Mouse (Mus musculus) liver, embryonic 11.5 days (tissue): Measurements from ENCODE around the gene Irf2. TPM values are rescaled to one million over a fixed set of nuclear protein-coding genes. Genes with fewer than 3 reads are reported as not detected.
A peak's percentile ranks its signal among the peaks of the same experiment; 100 is the strongest.

ENCODE experiments used
- ATAC-seq: fragments of 200-750 bp; cut with Nextera tagmentation; replicated peaks from 2 replicates; pipeline ENCODE4 v1.8.0; 2017; ENCODE audit warnings: moderate number of reproducible peaks, mild to moderate bottlenecking, moderate TSS enrichment, moderate library complexity; ENCODE audit not compliant: low FRiP score
- DNase-seq: peaks from one replicate; pipeline ENCODE4 v3.0.0-alpha.2; 2017; ENCODE audit warnings: low spot score
- H3K27ac ChIP-seq: fragments of 300-500 bp; sonication (generic); 2 replicates; pipeline ENCODE4 v1.5.1; 2014; ENCODE audit warnings: mild to moderate bottlenecking, low read depth, low read length, control low read depth
- H3K27me3 ChIP-seq: fragments of 300-500 bp; sonication (generic); replicated peaks from 2 replicates; pipeline ENCODE4 v1.6.1; 2014; ENCODE audit warnings: low read length, mixed read lengths; ENCODE audit not compliant: control insufficient read depth, insufficient read depth
- H3K36me3 ChIP-seq: fragments of 300-500 bp; sonication (generic); 2 replicates; pipeline ENCODE4 v1.6.1; 2014; ENCODE audit warnings: mild to moderate bottlenecking, low read length, moderate library complexity, mixed read lengths; ENCODE audit not compliant: control insufficient read depth, insufficient read depth
- H3K4me1 ChIP-seq: fragments of 300-500 bp; sonication (generic); replicated peaks from 2 replicates; pipeline ENCODE4 v1.6.1; 2014; ENCODE audit warnings: low read length, mixed read lengths; ENCODE audit not compliant: control insufficient read depth, insufficient read depth
- H3K4me2 ChIP-seq: fragments of 300-500 bp; sonication (generic); 2 replicates; pipeline ENCODE4 v1.6.1; 2014; ENCODE audit warnings: mild to moderate bottlenecking, control low read depth, moderate library complexity
- H3K4me3 ChIP-seq: fragments of 300-500 bp; sonication (generic); 2 replicates; pipeline ENCODE4 v1.5.1; 2014; ENCODE audit warnings: low read depth, low read length, control low read depth
- H3K9ac ChIP-seq: fragments of 300-500 bp; sonication (generic); 2 replicates; pipeline ENCODE4 v1.6.1; 2014; ENCODE audit warnings: low read depth, low read length, control low read depth
- H3K9me3 ChIP-seq: fragments of 300-500 bp; sonication (generic); 2 replicates; pipeline ENCODE4 v1.6.1; 2016; ENCODE audit warnings: low read length, inconsistent platforms, mixed read lengths; ENCODE audit not compliant: control insufficient read depth
- WGBS: fragments of 180-500 bp; shearing (Covaris S2); extraction: QIAGEN DNeasy Blood & Tissue Kit; methylation state at CpG from one replicate; pipeline ENCODE4 v1.1.7; 2014; 5-methylcytosine and 5-hydroxymethylcytosine counted together
- polyA plus RNA-seq: library from polyadenylated mRNA; unstranded; fragments of >200 nt; fragmentation: Nextera tagmentation; extraction: Ambion mirVana; gene quantifications from 2 replicates; pipeline ENCODE4 v1.2.1, GENCODE M21; 2014

The Irf2 gene
- 17.7 and 19.7 TPM in 2 replicates for polyA plus RNA-seq

DNA sequence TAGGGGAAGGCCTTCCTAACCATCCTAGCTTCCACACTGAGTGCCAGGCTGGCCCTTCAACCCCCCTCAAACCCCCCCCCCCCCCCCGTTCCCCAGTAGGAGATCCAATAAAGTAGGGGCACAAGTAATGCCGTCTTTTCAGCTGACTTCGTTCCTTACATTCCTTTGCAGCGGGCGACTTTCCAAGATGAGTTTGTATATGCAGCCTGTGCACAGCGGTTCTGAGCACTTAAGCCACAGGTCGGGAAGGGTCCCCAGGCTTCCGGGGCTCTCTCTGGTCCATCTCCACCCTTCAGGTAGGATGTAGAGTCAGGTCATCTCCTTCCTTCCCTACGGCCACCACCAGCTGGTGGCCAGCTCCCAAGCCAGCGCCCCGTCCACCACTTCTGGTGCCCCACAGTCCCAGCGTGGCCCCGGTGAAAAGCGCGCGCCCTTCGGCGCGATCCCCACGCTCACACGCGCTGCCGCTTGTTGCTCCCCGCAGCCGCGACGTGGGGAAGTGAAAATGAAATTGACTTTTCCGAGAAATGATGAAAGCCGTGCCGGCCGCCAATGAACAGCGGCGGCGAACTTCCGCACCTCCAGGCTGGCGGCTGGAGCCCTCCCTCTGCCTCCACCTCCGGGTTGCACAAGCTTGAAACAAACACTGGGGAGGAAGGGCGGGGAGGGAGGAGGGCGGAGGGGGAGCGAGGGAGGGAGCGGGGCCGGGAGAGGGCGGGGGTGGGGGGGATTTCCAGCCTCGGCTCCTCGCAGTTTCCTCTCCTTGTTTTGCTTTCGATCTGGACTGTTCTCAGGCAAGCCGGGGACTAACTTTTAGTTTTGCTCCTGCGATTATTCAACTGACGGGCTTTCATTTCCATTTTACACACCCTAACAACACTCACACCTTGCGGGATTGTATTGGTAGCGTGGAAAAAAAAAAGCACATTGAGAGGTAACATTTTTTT lies at the start of gene Irf2:
Gene Irf2 (plus strand): TSS at position 730 of the 947 bp plus-strand sequence.
- under 1% methylated on average over 48 of the region's 51 CpGs for WGBS
- no peaks in the 10 kb centered on the region for H3K27me3 ChIP-seq
- peak; percentile 84 for ATAC-seq

DNA sequence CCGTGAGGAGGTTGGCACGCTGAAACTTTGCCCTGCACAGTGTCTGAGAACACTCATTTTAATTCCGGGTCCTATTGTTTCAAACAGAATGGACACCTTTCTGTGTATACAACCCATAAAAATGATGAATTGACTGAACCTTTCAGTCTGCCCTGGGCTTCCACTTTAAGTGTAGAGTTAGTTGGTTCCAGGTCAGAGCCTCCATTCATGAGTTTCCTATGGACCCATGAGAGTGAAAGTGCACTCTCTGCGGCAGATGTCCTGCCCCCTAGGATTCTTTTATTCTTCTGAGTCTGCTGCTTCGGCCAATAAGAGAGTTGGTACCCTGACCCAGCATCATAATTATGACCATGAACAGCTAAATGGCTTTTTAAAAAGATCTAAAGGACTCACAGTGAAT lies 49.4 kb upstream of the Irf2 start:
- ATAC-seq (no peak), DNase-seq (no peak)
- no peaks in the 10 kb centered on the region for H3K27me3 ChIP-seq
- H3K27ac ChIP-seq = no peak overlapping the region
- H3K4me3 ChIP-seq = no peak overlapping the region
- H3K36me3 ChIP-seq = no peaks in the 10 kb centered on the region
- H3K9ac ChIP-seq = no peak overlapping the region
- H3K4me2 ChIP-seq = no peak overlapping the region
- 81% methylated on average over 5 of the region's 5 CpGs for WGBS
- H3K4me1 ChIP-seq = no peaks in the 10 kb centered on the region
- H3K9me3 ChIP-seq = no peaks in the 10 kb centered on the region

More for the DNA sequence above, at the start of gene Irf2:
- Histone ChIP-seq H3K4me3 (peak within 1 kb of the TSS; percentile 94), H3K4me1 (peaks cover 36% of the 10 kb centered on the region), H3K4me2 (peak within 1 kb of the TSS; percentile 77), H3K27ac (peak within 1 kb of the TSS; percentile 89), H3K9ac (peak within 1 kb of the TSS; percentile 93), H3K9me3 (peaks cover 2% of the 10 kb centered on the region; the same call in 1 of the 2 replicates), H3K36me3 (no peaks in the 10 kb centered on the region)
- peak; percentile 85 for DNase-seq

DNA sequence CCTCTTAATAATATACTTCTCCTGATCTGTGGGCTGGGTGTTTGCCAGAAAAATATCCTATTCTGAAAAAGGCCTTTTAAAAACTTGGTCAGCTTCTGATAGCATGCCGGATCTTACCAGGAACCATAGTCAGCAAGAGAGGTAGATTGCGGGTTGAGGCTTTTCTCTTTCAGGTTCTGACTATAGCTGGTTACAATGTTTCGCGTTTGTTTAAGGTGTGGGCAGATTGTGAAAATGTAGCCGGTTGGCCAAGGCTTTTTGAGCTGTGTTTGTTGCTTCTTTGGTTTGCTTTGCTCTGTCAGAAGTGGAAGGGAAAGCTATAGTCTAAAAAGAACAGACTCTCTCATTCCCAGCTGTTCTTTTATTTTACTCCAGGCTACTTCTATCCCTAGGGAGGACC lies 49.0 kb upstream of the Irf2 start:
- 84% methylated on average over 5 of the region's 5 CpGs for WGBS
- Histone ChIP-seq H3K9me3 (no peaks in the 10 kb centered on the region), H3K4me3 (no peak overlapping the region), H3K27me3 (no peaks in the 10 kb centered on the region), H3K4me1 (no peaks in the 10 kb centered on the region), H3K27ac (no peak overlapping the region), H3K9ac (no peak overlapping the region), H3K4me2 (no peak overlapping the region), H3K36me3 (no peaks in the 10 kb centered on the region)
- no peak for DNase-seq
- no peak for ATAC-seq

DNA sequence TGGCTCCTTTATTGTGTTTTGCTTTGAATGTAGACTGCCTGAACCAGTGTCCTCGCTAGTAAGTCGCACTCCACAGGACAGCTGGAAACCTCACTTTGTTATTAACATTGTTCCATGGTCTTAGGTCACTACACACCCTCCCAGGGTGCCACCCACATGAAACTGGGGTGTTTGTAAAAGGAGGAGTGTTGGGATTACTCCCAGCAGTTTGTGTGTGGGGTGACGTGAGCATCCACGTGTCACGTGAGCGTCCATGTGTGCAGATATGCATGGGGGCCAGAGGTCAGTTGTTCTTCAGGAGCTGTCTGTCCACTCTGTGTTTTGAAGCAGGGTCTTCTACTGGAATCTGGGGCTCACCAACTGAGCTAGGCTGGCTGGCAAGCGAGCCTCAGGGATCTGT lies 48.2 kb upstream of the Irf2 start:
- Histone ChIP-seq H3K9me3 (no peaks in the 10 kb centered on the region), H3K4me2 (no peak overlapping the region), H3K4me3 (no peak overlapping the region), H3K27ac (no peak overlapping the region), H3K9ac (no peak overlapping the region), H3K36me3 (no peaks in the 10 kb centered on the region), H3K4me1 (no peaks in the 10 kb centered on the region), H3K27me3 (no peaks in the 10 kb centered on the region)
- WGBS = 90% methylated on average over 7 of the region's 7 CpGs
- no peak for DNase-seq
- ATAC-seq = no peak

DNA sequence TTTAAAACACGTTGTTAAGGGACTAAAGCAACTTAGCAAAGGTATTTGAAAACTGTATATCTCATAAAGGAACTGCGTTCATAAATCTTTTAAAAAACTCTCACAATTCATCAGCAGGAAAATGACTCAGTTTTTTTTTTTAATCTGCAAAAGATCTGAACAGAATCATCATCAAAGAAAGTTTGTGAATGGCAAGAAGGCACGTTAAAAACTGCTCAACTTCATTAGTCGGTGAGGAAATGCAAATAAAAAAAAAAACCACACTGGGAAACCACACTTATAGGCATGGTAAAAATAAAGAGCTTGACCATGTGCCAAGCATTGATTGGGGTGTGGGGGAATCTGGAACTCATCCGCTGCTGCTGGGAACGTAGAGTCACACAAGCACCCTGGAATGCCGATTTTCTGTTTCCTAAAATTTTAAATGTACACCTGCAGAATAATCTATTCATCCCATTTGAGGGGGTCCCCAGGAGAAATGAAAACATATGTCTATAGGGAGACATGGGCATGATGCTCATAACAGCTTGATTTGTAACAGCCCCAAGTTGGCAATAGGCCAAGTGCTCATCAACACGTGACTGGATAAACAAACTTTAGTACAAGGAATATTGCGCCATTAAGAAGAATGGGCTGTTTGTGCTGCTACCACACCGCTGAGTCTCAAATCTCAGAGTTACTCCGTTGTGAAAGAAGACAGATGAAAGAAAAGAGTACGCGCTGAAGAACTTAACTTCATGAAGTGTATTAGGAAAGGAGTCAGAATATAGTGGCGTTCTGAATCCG lies 43.1 kb upstream of the Irf2 start:
- no peak overlapping the region for H3K9ac ChIP-seq
- H3K4me2 ChIP-seq = no peak overlapping the region
- DNase-seq = no peak
- H3K4me3 ChIP-seq = no peak overlapping the region
- no peak for ATAC-seq
- WGBS = 73% methylated on average over 15 of the region's 15 CpGs
- no peak overlapping the region for H3K27ac ChIP-seq
- H3K27me3 ChIP-seq = no peaks in the 10 kb centered on the region
- H3K9me3 ChIP-seq = no peaks in the 10 kb centered on the region
- H3K36me3 ChIP-seq = no peaks in the 10 kb centered on the region
- H3K4me1 ChIP-seq = no peaks in the 10 kb centered on the region

DNA sequence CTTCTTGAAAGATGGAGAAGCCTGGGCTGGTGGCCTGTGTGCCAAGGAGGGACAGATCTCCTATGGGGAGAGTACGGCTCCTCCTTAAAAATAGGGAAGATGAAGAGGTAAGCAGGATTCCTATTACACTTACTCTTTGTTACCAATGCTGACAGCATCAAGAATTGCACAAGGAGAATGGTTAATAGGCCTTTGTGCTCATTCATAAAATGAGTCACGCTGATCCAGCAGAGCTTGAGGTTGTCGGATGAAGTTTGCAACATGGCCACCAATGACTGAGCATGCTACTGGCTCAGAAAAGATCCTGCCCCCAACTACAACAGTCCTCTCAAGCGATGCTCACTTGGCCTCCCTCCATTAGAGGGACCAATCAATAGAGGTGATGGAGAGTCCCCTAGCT lies 42.0 kb upstream of the Irf2 start:
- 90% methylated on average over 4 of the region's 4 CpGs for WGBS
- DNase-seq (no peak), ATAC-seq (no peak)
- Histone ChIP-seq H3K36me3 (no peaks in the 10 kb centered on the region), H3K9ac (no peak overlapping the region), H3K9me3 (no peaks in the 10 kb centered on the region), H3K27me3 (no peaks in the 10 kb centered on the region), H3K4me2 (no peak overlapping the region), H3K27ac (no peak overlapping the region), H3K4me3 (no peak overlapping the region), H3K4me1 (no peaks in the 10 kb centered on the region)

DNA sequence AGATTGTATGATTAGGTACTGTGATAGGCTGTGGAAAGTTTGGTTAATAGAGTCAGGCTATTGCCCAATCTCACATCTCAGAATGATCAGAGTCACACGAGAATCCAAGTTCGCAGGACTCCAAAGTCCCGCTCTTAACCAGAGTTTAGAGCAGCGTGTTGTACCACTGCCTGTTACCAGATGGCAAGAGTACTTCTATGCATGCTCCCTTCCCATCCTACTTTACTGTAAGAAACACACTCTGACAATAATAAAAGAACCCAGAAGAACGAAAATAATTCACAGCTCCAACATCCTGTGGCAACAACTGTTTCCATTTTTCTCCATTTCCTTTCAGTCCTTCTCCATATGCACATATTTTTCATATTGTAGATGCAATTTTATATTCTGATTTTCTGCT lies 41.4 kb upstream of the Irf2 start:
- no peak for ATAC-seq

DNA sequence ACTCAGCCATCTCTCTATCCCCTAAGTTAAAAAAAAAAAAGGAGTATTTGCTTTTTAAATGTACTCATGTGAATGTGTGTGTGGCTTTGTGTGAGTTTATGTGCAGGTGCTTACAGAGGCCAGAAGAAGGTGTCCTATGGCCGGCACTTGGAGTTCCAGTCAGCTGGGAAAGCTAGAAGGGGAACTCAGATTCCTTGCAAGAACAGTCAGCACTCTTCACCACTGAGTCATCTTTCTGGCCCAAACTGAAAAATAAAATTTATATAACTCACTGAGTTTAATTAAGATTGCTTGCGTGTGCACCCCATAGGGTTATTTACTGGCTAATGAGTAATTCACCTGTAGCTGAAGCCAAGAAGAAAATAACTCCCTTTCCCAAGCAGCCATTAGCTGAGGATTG lies 34.4 kb upstream of the Irf2 start:
- WGBS = 82% methylated on average over 2 of the region's 2 CpGs
- ATAC-seq = no peak

More for the DNA sequence above, 41.4 kb upstream of the Irf2 start:
- no peak for DNase-seq
- no peak overlapping the region for H3K9ac ChIP-seq
- no peaks in the 10 kb centered on the region for H3K36me3 ChIP-seq
- H3K4me2 ChIP-seq = no peak overlapping the region
- no peak overlapping the region for H3K4me3 ChIP-seq
- no peaks in the 10 kb centered on the region for H3K9me3 ChIP-seq
- no peak overlapping the region for H3K27ac ChIP-seq
- WGBS = 85% methylated on average over 5 of the region's 5 CpGs
- no peaks in the 10 kb centered on the region for H3K4me1 ChIP-seq
- no peaks in the 10 kb centered on the region for H3K27me3 ChIP-seq

More for the DNA sequence above, 34.4 kb upstream of the Irf2 start:
- no peak overlapping the region for H3K4me3 ChIP-seq
- DNase-seq = no peak
- no peaks in the 10 kb centered on the region for H3K36me3 ChIP-seq
- no peaks in the 10 kb centered on the region for H3K4me1 ChIP-seq
- no peak overlapping the region for H3K4me2 ChIP-seq
- H3K27ac ChIP-seq = no peak overlapping the region
- H3K9me3 ChIP-seq = no peaks in the 10 kb centered on the region
- H3K27me3 ChIP-seq = no peaks in the 10 kb centered on the region
- H3K9ac ChIP-seq = no peak overlapping the region
